Mouse (Mus musculus) embryonic facial prominence, embryonic 12.5 days (tissue): ENCODE data around the gene Mllt10. TPM values are rescaled to one million over a fixed set of nuclear protein-coding genes. Genes with fewer than 3 reads are reported as not detected.

Source experiments
- ATAC-seq: fragments of 200-750 bp; cut with Nextera tagmentation; 2 replicates; pipeline ENCODE4 v1.8.0; 2017; ENCODE audit not compliant: insufficient number of reproducible peaks, insufficient read depth, low FRiP score, low TSS enrichment
- H3K27ac ChIP-seq: fragments of 300-500 bp; sonication (generic); 2 replicates; pipeline ENCODE4 v1.5.1; 2016; ENCODE audit warnings: mild to moderate bottlenecking
- H3K27me3 ChIP-seq: fragments of 300-500 bp; sonication (generic); 2 replicates; pipeline ENCODE4 v1.6.1; 2016; ENCODE audit warnings: mild to moderate bottlenecking, moderate library complexity
- H3K36me3 ChIP-seq: fragments of 300-500 bp; sonication (generic); 2 replicates; pipeline ENCODE4 v1.6.1; 2016; ENCODE audit warnings: mild to moderate bottlenecking
- H3K4me1 ChIP-seq: fragments of 300-500 bp; sonication (generic); 2 replicates; pipeline ENCODE4 v1.6.1; 2016
- H3K4me2 ChIP-seq: fragments of 300-500 bp; sonication (generic); replicated peaks from 2 replicates; pipeline ENCODE4 v1.6.1; 2016; ENCODE audit warnings: mild to moderate bottlenecking, moderate library complexity
- H3K4me3 ChIP-seq: fragments of 300-500 bp; sonication (generic); 2 replicates; pipeline ENCODE4 v1.5.1; 2016; ENCODE audit warnings: mild to moderate bottlenecking
- H3K9ac ChIP-seq: fragments of 300-500 bp; sonication (generic); 2 replicates; pipeline ENCODE4 v1.6.1; 2016; ENCODE audit warnings: mild to moderate bottlenecking, moderate library complexity
- H3K9me3 ChIP-seq: fragments of 300-500 bp; sonication (generic); 2 replicates; pipeline ENCODE4 v1.6.1; 2016; ENCODE audit warnings: mild to moderate bottlenecking, moderate library complexity
- WGBS: fragments of 180-500 bp; shearing (Covaris S2); methylation state at CpG from one replicate; pipeline ENCODE4 v1.1.7; 2016; 5-methylcytosine and 5-hydroxymethylcytosine counted together
- polyA plus RNA-seq: library from polyadenylated mRNA; unstranded; fragments of >200 nt; fragmentation: Nextera tagmentation; extraction: Ambion mirVana; gene quantifications from 2 replicates; pipeline ENCODE4 v1.2.1, GENCODE M21; 2016

Gene Mllt10
- polyA plus RNA-seq, 1 experiment from 2014 or later = 69.9 TPM

DNA sequence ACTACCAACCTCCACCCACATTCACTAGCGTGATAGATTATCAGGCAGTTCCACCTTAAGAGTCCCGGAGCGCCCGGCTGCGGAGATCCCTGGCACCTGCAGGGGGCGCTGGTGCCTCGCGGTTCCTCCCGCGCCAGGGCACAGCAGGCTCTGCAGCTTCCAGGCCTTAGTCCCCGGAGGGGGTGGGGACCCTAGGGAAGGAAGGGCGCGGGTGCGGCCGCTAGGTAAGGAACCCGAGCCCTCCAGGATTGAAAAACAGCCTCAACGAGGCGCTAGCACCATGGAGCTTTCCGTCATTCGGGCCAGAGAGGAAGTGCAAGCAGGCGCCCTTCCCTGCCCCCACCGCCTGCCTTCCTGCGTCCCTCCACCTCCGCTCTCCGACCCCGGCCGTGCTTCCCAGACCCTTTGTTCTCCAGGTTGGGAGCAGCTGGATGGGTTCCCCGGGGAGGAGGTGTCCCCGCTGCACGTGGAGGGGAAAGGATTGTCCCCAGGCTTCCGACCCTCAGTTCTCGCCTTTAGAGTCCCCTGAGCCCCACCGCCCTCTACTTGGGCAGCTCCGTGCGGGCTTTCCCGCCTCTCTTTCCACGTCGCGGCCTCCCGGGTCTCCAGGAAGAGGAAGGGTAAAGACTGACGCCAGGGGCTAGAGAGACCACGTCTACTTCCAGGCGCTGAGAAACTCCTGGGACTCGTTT, 27.4 kb upstream of the Mllt10 start:
- no peaks in the 10 kb centered on the region for H3K27me3 ChIP-seq
- under 1% methylated on average over 44 of the region's 44 CpGs for WGBS
- H3K4me2 ChIP-seq = peak overlapping the region; percentile 99
- no peaks in the 10 kb centered on the region for H3K9me3 ChIP-seq
- ATAC-seq = peak; percentile 91
- peak overlapping the region; percentile 90 for H3K9ac ChIP-seq
- H3K4me1 ChIP-seq = peaks cover 40% of the 10 kb centered on the region
- H3K36me3 ChIP-seq = no peaks in the 10 kb centered on the region
- peak overlapping the region; percentile 99 for H3K27ac ChIP-seq
- peak overlapping the region; percentile 67 for H3K4me3 ChIP-seq

DNA sequence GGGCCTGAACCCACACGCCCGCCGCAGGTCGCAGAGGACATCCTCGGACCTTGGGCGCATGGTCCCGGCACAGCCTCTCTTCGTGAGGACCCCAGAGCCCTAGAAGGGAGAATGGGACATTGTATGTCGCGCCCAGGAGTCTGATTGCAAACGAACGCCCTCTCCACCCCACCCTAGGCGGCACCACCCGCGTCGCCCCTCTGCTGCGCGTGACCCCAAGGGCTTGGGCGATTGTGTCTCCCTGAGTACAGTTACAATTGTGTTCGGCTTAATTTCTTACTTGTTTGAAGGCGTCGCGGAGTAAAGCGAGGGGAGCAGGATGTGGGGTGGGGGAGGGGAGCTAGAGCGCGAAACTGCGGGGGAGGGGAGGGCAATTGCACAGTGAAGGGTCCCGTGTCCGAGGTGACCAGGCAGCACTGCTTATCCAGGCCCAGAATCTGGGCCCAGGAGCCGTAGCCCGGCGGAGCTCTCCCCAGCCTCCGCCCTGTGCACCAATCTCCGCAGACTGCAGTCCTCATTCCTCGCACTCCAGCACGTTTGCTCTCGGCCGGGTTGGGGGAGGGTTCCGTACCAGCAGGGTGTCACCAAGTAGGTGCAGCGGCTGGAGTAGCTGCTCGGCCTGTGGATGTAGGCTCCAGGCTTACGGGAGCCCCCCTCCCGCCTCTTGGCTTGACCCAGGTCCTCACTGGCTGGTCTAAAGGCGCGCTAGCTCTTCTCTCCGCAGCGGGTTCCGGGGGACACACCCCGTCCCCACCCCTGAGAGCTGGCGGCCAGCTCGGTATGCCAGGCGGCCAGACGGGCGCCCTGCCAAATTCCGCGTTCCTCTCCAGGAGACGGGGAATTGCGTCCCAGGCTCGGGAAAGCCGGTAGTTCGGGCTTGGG, 26.7 kb upstream of the Mllt10 start:
- under 1% methylated on average over 61 of the region's 61 CpGs for WGBS
- Histone ChIP-seq H3K36me3 (no peaks in the 10 kb centered on the region), H3K9me3 (no peaks in the 10 kb centered on the region), H3K27ac (peak overlapping the region; percentile 99), H3K27me3 (no peaks in the 10 kb centered on the region), H3K4me2 (peak overlapping the region; percentile 99), H3K9ac (peak overlapping the region; percentile 90), H3K4me3 (peak overlapping the region; percentile 67), H3K4me1 (peaks cover 48% of the 10 kb centered on the region)
- ATAC-seq = peak; percentile 55

DNA sequence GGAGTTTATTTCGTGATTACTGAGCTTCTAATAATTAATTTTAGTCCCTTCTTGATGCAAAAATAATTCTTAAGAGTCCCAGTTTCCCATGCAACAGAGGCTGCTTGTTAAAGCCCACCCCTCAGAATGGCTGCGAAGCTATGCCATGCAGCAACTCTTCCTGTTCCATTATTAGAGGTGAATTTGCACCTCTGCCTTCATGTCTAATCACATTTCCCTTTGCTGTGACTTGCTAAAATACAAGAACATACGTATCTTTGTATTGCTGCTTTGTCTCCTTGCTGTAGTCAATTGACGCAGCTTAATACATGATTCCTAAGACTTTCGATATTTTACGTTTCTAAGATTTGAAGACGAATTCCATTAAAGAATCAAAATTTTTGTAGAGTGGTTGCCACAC, 25.4 kb upstream of the Mllt10 start:
- H3K9ac ChIP-seq = no peak overlapping the region
- no peak overlapping the region for H3K4me2 ChIP-seq
- 57% methylated on average over 7 of the region's 7 CpGs for WGBS
- peaks cover 58% of the 10 kb centered on the region for H3K4me1 ChIP-seq
- no peak for ATAC-seq
- no peaks in the 10 kb centered on the region for H3K9me3 ChIP-seq
- no peaks in the 10 kb centered on the region for H3K27me3 ChIP-seq
- H3K36me3 ChIP-seq = no peaks in the 10 kb centered on the region
- H3K4me3 ChIP-seq = no peak overlapping the region
- no peak overlapping the region for H3K27ac ChIP-seq

DNA sequence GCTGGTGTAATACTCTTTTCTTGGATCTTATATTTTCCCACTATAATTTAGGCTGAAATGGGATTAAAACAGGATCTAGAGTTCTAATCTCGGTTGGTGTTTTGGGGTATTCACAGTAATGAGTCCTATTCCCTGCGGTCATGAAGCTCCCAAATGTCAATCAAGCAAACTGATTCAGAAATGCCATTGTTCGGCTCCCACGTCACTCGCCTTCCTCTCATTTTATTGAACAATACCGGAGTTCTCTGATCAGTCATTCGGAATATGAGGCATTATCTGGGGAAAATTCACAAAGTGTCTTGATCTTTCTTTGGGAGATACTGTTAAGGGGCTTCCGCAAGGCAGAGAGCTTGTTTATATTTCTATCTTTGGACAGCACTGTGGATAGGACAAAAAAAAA, 24.5 kb upstream of the Mllt10 start:
- H3K36me3 ChIP-seq = no peaks in the 10 kb centered on the region
- H3K9me3 ChIP-seq = no peaks in the 10 kb centered on the region
- peaks cover 57% of the 10 kb centered on the region for H3K4me1 ChIP-seq
- no peaks in the 10 kb centered on the region for H3K27me3 ChIP-seq
- no peak overlapping the region for H3K4me3 ChIP-seq
- H3K27ac ChIP-seq = no peak overlapping the region
- ATAC-seq = no peak
- 26% methylated on average over 8 of the region's 8 CpGs for WGBS
- H3K9ac ChIP-seq = no peak overlapping the region
- peak overlapping the region; percentile 89 for H3K4me2 ChIP-seq

DNA sequence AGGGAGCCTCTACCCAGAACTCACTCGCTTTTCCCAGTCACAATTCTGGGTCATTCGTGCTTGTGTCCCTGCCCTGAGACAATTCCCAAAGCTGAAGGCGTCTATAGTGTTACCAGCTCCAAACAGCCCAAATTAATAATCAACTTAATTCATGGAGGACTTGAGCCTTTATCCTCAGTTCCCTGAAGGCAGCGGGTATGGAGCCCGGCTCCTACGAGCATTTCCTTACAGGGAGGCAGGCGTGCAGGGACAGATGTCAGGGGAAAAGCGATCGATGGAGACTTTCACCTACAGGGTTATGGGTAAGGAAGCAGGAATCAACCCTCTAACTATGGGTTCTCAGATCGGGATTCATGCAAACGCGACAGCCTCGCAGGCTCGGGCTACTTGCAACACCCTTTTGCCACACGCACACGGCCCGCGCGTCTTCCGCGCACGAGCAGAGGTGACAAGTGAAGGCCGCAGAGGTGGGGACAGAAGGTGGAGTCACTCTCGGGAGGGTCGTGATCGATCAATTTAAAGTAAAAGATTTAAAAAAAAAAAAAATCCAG, 23.7 kb upstream of the Mllt10 start:
- Histone ChIP-seq H3K36me3 (no peaks in the 10 kb centered on the region), H3K4me1 (peaks cover 52% of the 10 kb centered on the region), H3K4me3 (peak overlapping the region; percentile 36), H3K9ac (peak overlapping the region; percentile 69), H3K27ac (peak overlapping the region; percentile 43; the same call in 1 of the 2 replicates), H3K4me2 (peak overlapping the region; percentile 89), H3K9me3 (no peaks in the 10 kb centered on the region), H3K27me3 (no peaks in the 10 kb centered on the region)
- WGBS = 2% methylated on average over 26 of the region's 26 CpGs
- ATAC-seq = no peak

DNA sequence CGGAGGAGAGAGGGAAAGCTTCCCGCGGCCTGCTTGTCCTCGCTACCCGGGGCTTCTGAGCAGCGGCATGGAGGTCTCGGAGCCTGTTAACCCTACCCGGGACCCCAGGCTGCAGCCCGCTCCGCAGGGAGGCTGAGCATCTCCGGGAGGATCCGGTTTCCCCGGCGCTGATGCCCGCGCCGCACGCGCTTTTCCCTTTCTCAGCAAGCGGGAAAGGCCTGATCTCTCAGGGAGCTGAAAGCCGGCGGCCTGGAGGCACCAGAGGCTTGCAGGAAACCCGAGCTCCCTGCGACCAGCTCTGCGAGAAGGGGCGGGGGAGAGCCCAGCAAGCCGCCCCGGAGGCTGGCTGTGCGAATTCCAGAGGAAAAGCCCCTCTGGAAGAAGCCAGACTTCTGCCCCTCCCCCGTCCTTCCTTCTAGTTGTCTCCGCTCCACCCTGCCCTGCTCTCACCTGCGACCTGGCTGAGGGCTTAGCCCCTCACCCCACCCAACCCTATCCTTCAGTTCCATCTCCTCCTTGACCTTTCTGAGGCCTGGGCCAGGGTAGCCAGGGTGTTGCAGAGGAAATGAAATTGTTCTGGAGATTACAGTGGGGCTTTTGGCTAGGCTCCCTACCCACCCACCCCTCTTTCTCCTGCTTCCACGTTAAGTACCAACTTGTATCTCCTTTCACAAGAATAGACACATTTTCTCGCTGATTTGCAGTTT, 23.1 kb upstream of the Mllt10 start:
- H3K4me1 ChIP-seq = peaks cover 45% of the 10 kb centered on the region
- peak; percentile 12; the same call in 1 of the 2 replicates for ATAC-seq
- H3K4me2 ChIP-seq = peak overlapping the region; percentile 89
- peak overlapping the region; percentile 43; the same call in 1 of the 2 replicates for H3K27ac ChIP-seq
- under 1% methylated on average over 32 of the region's 34 CpGs for WGBS
- no peaks in the 10 kb centered on the region for H3K36me3 ChIP-seq
- no peaks in the 10 kb centered on the region for H3K27me3 ChIP-seq
- peak overlapping the region; percentile 36 for H3K4me3 ChIP-seq
- H3K9me3 ChIP-seq = no peaks in the 10 kb centered on the region
- H3K9ac ChIP-seq = peak overlapping the region; percentile 69

DNA sequence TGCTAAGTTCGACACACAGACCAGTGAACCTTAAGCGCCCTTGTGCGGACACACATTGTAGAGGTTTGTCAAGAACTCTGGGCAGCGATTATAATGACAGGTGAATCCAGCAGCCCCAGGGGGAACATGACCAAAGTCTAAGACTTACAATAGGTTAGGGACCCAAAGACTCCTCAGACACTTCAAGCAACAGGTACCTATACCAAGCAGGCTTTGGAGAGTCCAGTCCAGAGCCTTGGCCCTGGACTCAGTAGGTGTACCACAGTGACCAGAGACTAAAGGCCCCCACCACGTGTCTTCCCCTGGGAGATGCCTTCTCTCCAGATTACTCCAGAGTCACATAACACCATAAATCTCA, 22.5 kb upstream of the Mllt10 start:
- Histone ChIP-seq H3K4me1 (peaks cover 43% of the 10 kb centered on the region), H3K9me3 (no peaks in the 10 kb centered on the region), H3K36me3 (no peaks in the 10 kb centered on the region), H3K27ac (0 out of 2 replicates have a peak overlapping the region, but pooled peaks have one; percentile 6), H3K9ac (0 out of 2 replicates have a peak overlapping the region, but pooled peaks have one; percentile 2), H3K4me3 (no peak overlapping the region), H3K4me2 (peak overlapping the region; percentile 89), H3K27me3 (no peaks in the 10 kb centered on the region)
- 32% methylated on average over 5 of the region's 5 CpGs for WGBS
- no peak for ATAC-seq

DNA sequence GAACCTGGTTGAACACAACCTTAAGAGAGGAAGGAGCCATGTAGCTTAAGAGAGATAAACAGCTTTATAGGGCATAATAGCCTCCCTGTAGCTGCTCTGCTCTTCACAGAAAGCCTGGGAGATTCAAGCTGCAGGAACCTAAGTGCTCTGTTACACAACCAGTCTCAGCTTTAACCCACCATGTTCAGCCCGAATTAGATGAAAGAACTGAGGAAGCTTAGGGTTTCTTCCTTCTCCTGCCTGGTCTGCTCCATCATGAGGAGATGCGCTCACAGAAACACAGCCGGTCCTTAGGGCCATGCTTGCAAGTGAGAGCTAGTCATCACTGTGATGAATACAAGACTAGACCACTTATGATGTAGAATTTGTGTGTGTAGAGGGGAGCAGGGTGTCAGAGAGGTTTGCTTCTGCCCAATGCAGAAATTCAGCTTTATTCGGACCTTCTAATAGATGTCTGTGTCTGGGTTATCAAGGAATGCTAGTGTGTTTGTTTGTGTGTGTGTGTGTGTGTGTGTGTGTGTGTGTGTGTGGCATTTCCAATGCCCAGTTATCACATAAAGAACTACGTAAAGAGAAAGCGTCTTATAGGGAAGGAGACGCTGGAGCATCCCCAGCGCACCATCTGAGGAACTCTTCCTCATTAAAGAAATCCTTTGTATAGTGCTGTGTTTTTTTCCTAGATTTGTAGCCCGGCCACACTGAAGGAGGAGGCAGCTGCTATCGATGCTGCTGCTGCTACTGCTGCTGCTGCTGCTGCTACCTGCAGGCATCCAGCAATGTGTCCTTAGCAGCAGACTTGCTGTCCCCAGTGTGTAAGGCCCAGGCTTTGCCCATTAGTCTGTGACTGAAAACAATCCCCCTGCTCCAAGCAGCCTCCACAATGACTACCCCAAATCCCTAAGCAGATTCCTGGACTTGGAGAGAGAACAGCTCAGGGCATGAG, 21.6 kb upstream of the Mllt10 start:
- peak overlapping the region; percentile 89 for H3K4me2 ChIP-seq
- H3K9me3 ChIP-seq = no peaks in the 10 kb centered on the region
- H3K36me3 ChIP-seq = no peaks in the 10 kb centered on the region
- H3K9ac ChIP-seq = peak overlapping the region; percentile 2; the same call in 1 of the 2 replicates
- ATAC-seq = no peak
- H3K27me3 ChIP-seq = no peaks in the 10 kb centered on the region
- 36% methylated on average over 10 of the region's 10 CpGs for WGBS
- H3K27ac ChIP-seq = 0 out of 2 replicates have a peak overlapping the region, but pooled peaks have one; percentile 6
- H3K4me1 ChIP-seq = peaks cover 43% of the 10 kb centered on the region
- H3K4me3 ChIP-seq = no peak overlapping the region

DNA sequence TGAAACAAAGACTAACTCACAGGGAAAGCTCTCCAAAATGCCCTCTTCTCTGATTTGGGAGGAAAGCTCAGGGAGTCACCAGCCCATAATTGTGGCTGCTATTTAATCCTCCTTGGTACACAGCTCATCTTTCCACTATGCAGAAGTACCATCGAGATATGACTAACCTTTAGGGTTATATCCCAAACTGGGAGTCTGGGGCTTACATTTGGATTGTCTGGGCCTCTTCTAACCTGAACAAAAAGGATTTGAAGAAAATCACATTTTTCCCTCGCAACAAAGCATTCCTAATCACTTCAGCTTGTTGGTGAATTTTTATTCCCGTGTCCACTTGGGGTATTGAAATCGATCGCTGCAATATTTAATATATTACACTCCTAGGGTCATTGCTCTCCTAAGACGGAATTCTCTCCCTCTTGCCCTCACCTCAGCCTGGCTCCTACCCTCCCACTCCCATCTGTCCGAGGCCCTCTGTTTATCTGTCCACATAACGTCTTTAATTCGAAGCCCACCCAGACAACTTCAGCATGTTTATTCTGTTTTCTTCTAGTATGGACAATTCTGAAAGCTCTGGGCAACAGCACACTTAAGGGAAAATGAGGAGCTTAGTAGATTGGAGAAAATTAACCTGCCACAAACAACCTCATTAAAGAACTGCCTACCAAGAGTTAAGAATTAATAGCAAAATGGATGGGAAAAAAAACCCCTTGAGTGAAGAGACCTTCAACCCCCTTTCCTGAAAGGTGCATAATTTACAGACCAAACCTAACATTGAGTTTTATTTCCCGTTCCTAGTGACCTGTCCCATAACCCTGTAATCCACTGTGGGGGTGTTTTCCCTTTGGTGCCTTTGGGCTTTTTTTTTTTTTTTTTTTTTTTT, 20.4 kb upstream of the Mllt10 start:
- no peak overlapping the region for H3K27ac ChIP-seq
- no peaks in the 10 kb centered on the region for H3K9me3 ChIP-seq
- H3K36me3 ChIP-seq = no peaks in the 10 kb centered on the region
- H3K4me2 ChIP-seq = no peak overlapping the region
- ATAC-seq = no peak
- H3K4me3 ChIP-seq = no peak overlapping the region
- 45% methylated on average over 10 of the region's 10 CpGs for WGBS
- H3K27me3 ChIP-seq = no peaks in the 10 kb centered on the region
- H3K4me1 ChIP-seq = peaks cover 52% of the 10 kb centered on the region
- H3K9ac ChIP-seq = no peak overlapping the region

DNA sequence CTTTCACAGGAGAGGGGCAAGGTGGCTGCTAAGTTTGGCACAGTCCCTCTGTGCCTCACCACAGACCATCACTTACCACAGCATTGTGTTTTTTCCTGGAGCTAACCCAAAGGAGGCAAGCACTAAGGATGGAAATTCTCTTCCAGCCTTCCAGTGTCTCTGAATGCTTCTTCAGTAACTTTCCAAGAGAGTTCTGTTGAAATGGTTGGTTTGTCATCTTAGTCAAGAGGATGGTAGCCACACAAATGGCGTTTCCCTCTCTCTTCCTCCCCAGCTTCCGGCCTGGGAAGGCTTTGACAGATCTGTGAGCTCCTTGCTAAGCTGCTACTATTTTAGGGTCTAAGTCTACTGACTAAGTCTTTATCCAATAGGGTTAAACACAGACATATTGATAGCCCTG, 17.5 kb upstream of the Mllt10 start, which contains the start of gene A930004D18Rik:
Gene A930004D18Rik, minus strand, starts transcription at position 247 of the 400 bp plus-strand sequence.
- no peak for ATAC-seq
- no peaks in the 10 kb centered on the region for H3K27me3 ChIP-seq
- no peaks in the 10 kb centered on the region for H3K9me3 ChIP-seq
- 38% methylated on average over 2 of the region's 2 CpGs for WGBS
- no peak within 1 kb of the TSS for H3K9ac ChIP-seq
- no peak within 1 kb of the TSS for H3K4me2 ChIP-seq
- H3K27ac ChIP-seq = no peak within 1 kb of the TSS
- H3K4me1 ChIP-seq = peaks cover 57% of the 10 kb centered on the region
- no peak within 1 kb of the TSS for H3K4me3 ChIP-seq
- H3K36me3 ChIP-seq = no peaks in the 10 kb centered on the region
